In genomic region chr3:33632928-33633514, GRCm38 (mm10) we compare ENCODE assay signal across 13 mouse cellular contexts.
DNase-seq lines count a peak whose midpoint lies in the region; ATAC-seq and TF ChIP-seq lines count a peak whose summit lies in the region.
"Had no signal": no experiment of that assay in that cellular context is flagged by ENCODE, and none has a peak within 500 bp of the region (broad histone marks: within the 10 kb centered on the region; RNA-seq: fewer than 3 reads in every experiment).

No protein-coding gene starts in this region.

- H3K9ac ChIP-seq in heart, embryonic 14.5 days (ENCODE audit: low read length) = no peak overlapping the region
- no peak overlapping the region for H3K9ac ChIP-seq in stomach, postnatal 0 days (ENCODE audit: low read length)
- H3K9ac ChIP-seq in midbrain, embryonic 13.5 days (replicated peaks) = no peak overlapping the region
- H3K9ac ChIP-seq: liver, embryonic 13.5 days had no signal

- H3K9me3 ChIP-seq in heart, embryonic 14.5 days (ENCODE audit: control insufficient read depth, low read length) = no peaks in the 10 kb centered on the region
- no peaks in the 10 kb centered on the region for H3K9me3 ChIP-seq in stomach, postnatal 0 days (ENCODE audit: control insufficient read depth, low read length)
- no peaks in the 10 kb centered on the region for H3K9me3 ChIP-seq in midbrain, embryonic 13.5 days
- H3K9me3 ChIP-seq: liver, embryonic 13.5 days had no signal

- TF ChIP-seq CTCF in lung, adult 2 months (IDR thresholded peaks at IDR 0.05; ENCODE audit: insufficient read depth, low read length) = no peak
- TF ChIP-seq CTCF in stomach, postnatal 0 days (IDR thresholded peaks at IDR 0.05; ENCODE audit: low read depth) = peak; percentile 21; the same call in 1 of the 2 replicates

- no peak overlapping the region for H3K4me3 ChIP-seq in lung, adult 2 months (replicated peaks; ENCODE audit: extremely low read depth, low read depth, low read length)
- H3K4me3 ChIP-seq in heart, embryonic 14.5 days (ENCODE audit: control insufficient read depth in 1 of 2, insufficient read depth in 1 of 2, low read depth in 1 of 2, low read length in 2 of 2) = no peak overlapping the region
- H3K4me3 ChIP-seq in stomach, postnatal 0 days (ENCODE audit: low read depth, low read length) = no peak overlapping the region
- no peak overlapping the region for H3K4me3 ChIP-seq in midbrain, embryonic 13.5 days (replicated peaks)
- H3K4me3 ChIP-seq: liver, embryonic 13.5 days had no signal

- no peak for TF ChIP-seq EP300 in stomach, postnatal 0 days (optimal IDR thresholded peaks at IDR 0.05)

- 57% methylated on average over 2 of the region's 2 CpGs for WGBS in lung, adult 2 months
- WGBS in heart, embryonic 14.5 days = 25% methylated on average over 2 of the region's 2 CpGs
- WGBS in stomach, postnatal 0 days = 66% methylated on average over 2 of the region's 2 CpGs
- 80% methylated on average over 2 of the region's 2 CpGs for WGBS in midbrain, embryonic 13.5 days

- DNase-seq in heart, adult 9 months (ENCODE audit: low spot score in 2 of 2) = peak; percentile 1 to 14
- DNase-seq in heart, adult 11 months = no peak
- DNase-seq in lung, postnatal 36 days = peak; percentile 2
- no peak for DNase-seq in lung, adult 2 months
- DNase-seq in stomach, postnatal 0 days (ENCODE audit: low spot score) = no peak
- DNase-seq: cerebellum, adult 11-12 months; kidney, adult 18-20 months; liver, embryonic 13.5 days; thymus, adult 2 months had no signal

- no peaks in the 10 kb centered on the region for H3K4me1 ChIP-seq in lung, adult 2 months (ENCODE audit: control insufficient read depth, insufficient read depth, low read length)
- peaks cover 2 to 3% of the 10 kb centered on the region in 2 experiments; a peak in 2 of 4 replicates for H3K4me1 ChIP-seq in heart, embryonic 14.5 days (ENCODE audit: control insufficient read depth in 2 of 2, insufficient read depth in 2 of 2, low read length in 2 of 2)
- H3K4me1 ChIP-seq in stomach, postnatal 0 days (replicated peaks; ENCODE audit: control insufficient read depth, insufficient read depth) = no peaks in the 10 kb centered on the region
- no peaks in the 10 kb centered on the region for H3K4me1 ChIP-seq in midbrain, embryonic 13.5 days (replicated peaks)
- H3K4me1 ChIP-seq: liver, embryonic 13.5 days had no signal

- no peaks in the 10 kb centered on the region for H3K36me3 ChIP-seq in heart, embryonic 14.5 days (ENCODE audit: control insufficient read depth, insufficient read depth, low read length)
- no peaks in the 10 kb centered on the region for H3K36me3 ChIP-seq in stomach, postnatal 0 days (ENCODE audit: control insufficient read depth, insufficient read depth, low read length)
- no peaks in the 10 kb centered on the region for H3K36me3 ChIP-seq in midbrain, embryonic 13.5 days
- H3K36me3 ChIP-seq: liver, embryonic 13.5 days had no signal

- H3K27me3 ChIP-seq in heart, embryonic 14.5 days (ENCODE audit: control insufficient read depth, insufficient read depth, low read length) = no peaks in the 10 kb centered on the region
- H3K27me3 ChIP-seq in stomach, postnatal 0 days (ENCODE audit: control insufficient read depth, insufficient read depth, low read length) = no peaks in the 10 kb centered on the region
- H3K27me3 ChIP-seq in midbrain, embryonic 13.5 days = no peaks in the 10 kb centered on the region
- H3K27me3 ChIP-seq: liver, embryonic 13.5 days had no signal

- TF ChIP-seq POLR2A in lung, adult 2 months (IDR thresholded peaks at IDR 0.05; ENCODE audit: borderline replicate concordance, extremely low read depth, low read depth, low read length) = no peak

- ATAC-seq in heart, embryonic 14.5 days (ENCODE audit: insufficient number of reproducible peaks, insufficient read depth, low FRiP score, low read depth) = no peak
- no peak for ATAC-seq in stomach, postnatal 0 days (ENCODE audit: low FRiP score, low TSS enrichment)
- no peak for ATAC-seq in midbrain, embryonic 13.5 days
- ATAC-seq: hindbrain, embryonic 16.5 days; midbrain, embryonic 16.5 days had no signal

- no peak overlapping the region for H3K4me2 ChIP-seq in heart, embryonic 14.5 days (ENCODE audit: low read length)
- no peak overlapping the region for H3K4me2 ChIP-seq in stomach, postnatal 0 days (replicated peaks; ENCODE audit: low read depth)
- H3K4me2 ChIP-seq in midbrain, embryonic 13.5 days (replicated peaks) = no peak overlapping the region
- H3K4me2 ChIP-seq: liver, embryonic 13.5 days had no signal

- H3K27ac ChIP-seq in heart, embryonic 14.5 days (replicated peaks in 1 of 2; ENCODE audit: control insufficient read depth in 1 of 2, insufficient read depth in 1 of 2, low read depth in 2 of 2, low read length in 2 of 2) = peak overlapping the region; percentile 59 to 77
- H3K27ac ChIP-seq in stomach, postnatal 0 days (replicated peaks) = no peak overlapping the region
- no peak overlapping the region for H3K27ac ChIP-seq in midbrain, embryonic 13.5 days
- H3K27ac ChIP-seq: liver, embryonic 13.5 days had no signal

Comparison
In these comparisons a context has a peak if more than half of its experiments do, and no peak if none do; other contexts are left out.
1. DNase-seq: peak in heart, adult 9 months (2 of 2) and lung, postnatal 36 days (single experiment); none in heart, adult 11 months (single experiment), lung, adult 2 months (single experiment) and stomach, postnatal 0 days (single experiment).
2. H3K27ac ChIP-seq: peak in heart, embryonic 14.5 days (2 of 2); none in stomach, postnatal 0 days (single experiment) and midbrain, embryonic 13.5 days (single experiment).